Mouse (Mus musculus): Measurements from ENCODE around the gene Lrrc2. TPM values are rescaled to one million over a fixed set of nuclear protein-coding genes. Genes with fewer than 3 reads are reported as not detected.

Lrrc2 gene
- polyA plus RNA-seq, 1 experiment from 2014 or later: not detected

- Histone ChIP-seq H3K4me3 (peak overlapping the region; percentile 46), H3K9me3 (no peaks in the 10 kb centered on the region), H3K9ac (replicated peaks) (no peak overlapping the region), H3K27ac (replicated peaks) (0 out of 2 replicates have a peak overlapping the region, but pooled peaks have one; percentile 35), H3K4me1 (no peaks in the 10 kb centered on the region), H3K4me2 (replicated peaks) (peak overlapping the region; percentile 51), H3K36me3 (no peaks in the 10 kb centered on the region), H3K27me3 (no peaks in the 10 kb centered on the region)
- ATAC-seq (ENCODE audit: low FRiP score, low read depth): peak; percentile 83
- WGBS: 11% methylated on average over 13 of the region's 13 CpGs
Observed at GRCm38 (mm10) chr9:110994716-110995172, 43.4 kb downstream of the Lrrc2 start.

GRCm38 (mm10) chr9:110997245-110997644 is 45.9 kb downstream of the Lrrc2 start:
- Histone ChIP-seq H3K4me3 (no peak overlapping the region), H3K4me2 (replicated peaks) (no peak overlapping the region), H3K27ac (replicated peaks) (no peak overlapping the region), H3K9me3 (no peaks in the 10 kb centered on the region), H3K4me1 (no peaks in the 10 kb centered on the region), H3K9ac (replicated peaks) (no peak overlapping the region), H3K36me3 (no peaks in the 10 kb centered on the region), H3K27me3 (no peaks in the 10 kb centered on the region)
- no peak for ATAC-seq (ENCODE audit: low FRiP score, low read depth)
- WGBS: 4% methylated on average over 5 of the region's 5 CpGs

- Histone ChIP-seq H3K4me2 (replicated peaks) (no peak overlapping the region), H3K4me3 (no peak overlapping the region), H3K27ac (replicated peaks) (no peak overlapping the region), H3K9me3 (no peaks in the 10 kb centered on the region), H3K4me1 (no peaks in the 10 kb centered on the region), H3K9ac (replicated peaks) (no peak overlapping the region), H3K27me3 (no peaks in the 10 kb centered on the region), H3K36me3 (no peaks in the 10 kb centered on the region)
- no peak for ATAC-seq (ENCODE audit: low FRiP score, low read depth)
- 94% methylated on average over 2 of the region's 2 CpGs for WGBS
Observed at GRCm38 (mm10) chr9:110999056-110999455, 47.7 kb downstream of the Lrrc2 start.

- H3K27ac ChIP-seq (replicated peaks): no peak overlapping the region
- no peaks in the 10 kb centered on the region for H3K9me3 ChIP-seq
- no peaks in the 10 kb centered on the region for H3K36me3 ChIP-seq
- no peaks in the 10 kb centered on the region for H3K27me3 ChIP-seq
- 83% methylated on average over 10 of the region's 10 CpGs for WGBS
- H3K9ac ChIP-seq (replicated peaks): no peak overlapping the region
- H3K4me3 ChIP-seq: no peak overlapping the region
- ATAC-seq (ENCODE audit: low FRiP score, low read depth): no peak
- H3K4me1 ChIP-seq: no peaks in the 10 kb centered on the region
- H3K4me2 ChIP-seq (replicated peaks): no peak overlapping the region
Observed at GRCm38 (mm10) chr9:110999856-111000255, 48.5 kb downstream of the Lrrc2 start.

DNA sequence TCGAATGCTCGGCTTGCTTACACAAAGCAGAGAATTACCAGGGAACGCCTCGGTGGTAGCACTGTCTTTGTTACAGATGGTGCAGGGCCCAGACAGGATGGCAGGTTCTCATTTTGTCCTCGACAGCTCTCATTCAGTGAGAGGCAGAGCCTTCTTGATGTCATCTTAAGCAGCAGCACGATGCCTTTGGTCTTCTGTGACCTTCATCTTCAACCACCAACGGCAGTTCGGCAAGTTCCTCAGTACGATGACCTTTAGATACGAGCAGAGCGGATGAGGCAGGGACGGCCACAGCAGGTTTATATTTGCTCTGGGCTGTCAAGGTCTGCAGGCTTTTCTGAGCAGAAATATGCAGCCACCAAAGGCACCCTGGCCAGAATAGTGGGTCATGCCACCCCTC is 50.3 kb downstream of the Lrrc2 start:
- no peaks in the 10 kb centered on the region for H3K9me3 ChIP-seq
- WGBS: 73% methylated on average over 12 of the region's 12 CpGs
- H3K9ac ChIP-seq (replicated peaks): no peak overlapping the region
- H3K27ac ChIP-seq (replicated peaks): no peak overlapping the region
- ATAC-seq (ENCODE audit: low FRiP score, low read depth): no peak
- no peaks in the 10 kb centered on the region for H3K36me3 ChIP-seq
- H3K27me3 ChIP-seq: no peaks in the 10 kb centered on the region
- no peak overlapping the region for H3K4me3 ChIP-seq
- H3K4me1 ChIP-seq: no peaks in the 10 kb centered on the region
- H3K4me2 ChIP-seq (replicated peaks): no peak overlapping the region

- Histone ChIP-seq H3K27ac (replicated peaks) (no peak overlapping the region), H3K9ac (replicated peaks) (no peak overlapping the region), H3K9me3 (no peaks in the 10 kb centered on the region), H3K4me3 (no peak overlapping the region), H3K4me2 (replicated peaks) (no peak overlapping the region), H3K4me1 (no peaks in the 10 kb centered on the region), H3K27me3 (no peaks in the 10 kb centered on the region), H3K36me3 (no peaks in the 10 kb centered on the region)
- WGBS: 95% methylated on average over 9 of the region's 9 CpGs
- ATAC-seq (ENCODE audit: low FRiP score, low read depth): no peak
Observed at GRCm38 (mm10) chr9:111003279-111003678, 51.9 kb downstream of the Lrrc2 start.

DNA sequence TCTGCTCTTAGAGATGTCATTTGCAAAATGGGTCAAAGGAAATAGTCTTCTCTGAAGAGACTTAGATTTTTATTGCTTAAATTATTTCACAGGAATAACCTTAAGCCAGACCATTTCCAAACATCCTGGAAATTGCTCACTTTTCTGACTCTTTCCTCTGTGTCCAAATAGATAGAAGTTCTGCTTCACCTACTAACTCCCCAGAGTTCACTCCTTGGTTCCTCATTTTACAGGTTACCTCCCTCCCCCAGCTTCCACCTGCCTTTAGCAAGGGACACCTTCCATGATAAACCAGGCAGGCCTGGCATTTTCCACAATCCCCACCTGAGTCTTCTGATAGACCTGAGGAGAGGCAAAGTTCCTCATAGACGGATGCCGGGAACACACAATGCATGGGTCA is 55.2 kb downstream of the Lrrc2 start:
- Histone ChIP-seq H3K4me2 (replicated peaks) (no peak overlapping the region), H3K27me3 (no peaks in the 10 kb centered on the region), H3K4me1 (no peaks in the 10 kb centered on the region), H3K9ac (replicated peaks) (no peak overlapping the region), H3K27ac (replicated peaks) (no peak overlapping the region), H3K4me3 (no peak overlapping the region), H3K9me3 (no peaks in the 10 kb centered on the region), H3K36me3 (no peaks in the 10 kb centered on the region)
- 96% methylated on average over 2 of the region's 2 CpGs for WGBS
- no peak for ATAC-seq (ENCODE audit: low FRiP score, low read depth)

- no peaks in the 10 kb centered on the region for H3K27me3 ChIP-seq
- no peak overlapping the region for H3K4me3 ChIP-seq
- ATAC-seq (ENCODE audit: low FRiP score, low read depth): no peak
- H3K9ac ChIP-seq (replicated peaks): no peak overlapping the region
- WGBS: 71% methylated on average over 3 of the region's 3 CpGs
- no peaks in the 10 kb centered on the region for H3K9me3 ChIP-seq
- no peak overlapping the region for H3K4me2 ChIP-seq (replicated peaks)
- H3K36me3 ChIP-seq: no peaks in the 10 kb centered on the region
- no peaks in the 10 kb centered on the region for H3K4me1 ChIP-seq
- H3K27ac ChIP-seq (replicated peaks): no peak overlapping the region
Observed at GRCm38 (mm10) chr9:111009763-111010162, 58.4 kb downstream of the Lrrc2 start.

- no peak overlapping the region for H3K4me2 ChIP-seq (replicated peaks)
Observed at GRCm38 (mm10) chr9:111011550-111011949, 60.2 kb downstream of the Lrrc2 start.

GRCm38 (mm10) chr9:111012041-111012440 is 60.7 kb downstream of the Lrrc2 start:
- no peaks in the 10 kb centered on the region for H3K36me3 ChIP-seq
- H3K4me2 ChIP-seq (replicated peaks): no peak overlapping the region
- H3K4me3 ChIP-seq: no peak overlapping the region
- H3K27me3 ChIP-seq: no peaks in the 10 kb centered on the region
- no peak for ATAC-seq (ENCODE audit: low FRiP score, low read depth)
- H3K9me3 ChIP-seq: no peaks in the 10 kb centered on the region
- 92% methylated on average over 3 of the region's 3 CpGs for WGBS
- H3K27ac ChIP-seq (replicated peaks): no peak overlapping the region
- H3K4me1 ChIP-seq: no peaks in the 10 kb centered on the region
- H3K9ac ChIP-seq (replicated peaks): no peak overlapping the region

More at GRCm38 (mm10) chr9:111011550-111011949, 60.2 kb downstream of the Lrrc2 start:
- Histone ChIP-seq H3K4me3 (no peak overlapping the region), H3K27me3 (no peaks in the 10 kb centered on the region), H3K4me1 (no peaks in the 10 kb centered on the region), H3K9ac (replicated peaks) (no peak overlapping the region), H3K36me3 (no peaks in the 10 kb centered on the region), H3K27ac (replicated peaks) (no peak overlapping the region), H3K9me3 (no peaks in the 10 kb centered on the region)
- no peak for ATAC-seq (ENCODE audit: low FRiP score, low read depth)
- 83% methylated on average over 9 of the region's 9 CpGs for WGBS

- no peak overlapping the region for H3K9ac ChIP-seq (replicated peaks)
- no peak overlapping the region for H3K4me3 ChIP-seq
- WGBS: 78% methylated on average over 4 of the region's 4 CpGs
Observed at GRCm38 (mm10) chr9:111015658-111016057, 64.3 kb downstream of the Lrrc2 start.

GRCm38 (mm10) chr9:111019022-111019421 is 67.7 kb downstream of the Lrrc2 start, which contains the start of gene Ltf:
Gene Ltf, plus strand, starts transcription at chr9:111019271.
- no peak within 1 kb of the TSS for H3K4me3 ChIP-seq
- no peaks in the 10 kb centered on the region for H3K4me1 ChIP-seq
- no peak within 1 kb of the TSS for H3K9ac ChIP-seq (replicated peaks)
- no peaks in the 10 kb centered on the region for H3K9me3 ChIP-seq
- no peak within 1 kb of the TSS for H3K27ac ChIP-seq (replicated peaks)
- H3K36me3 ChIP-seq: no peaks in the 10 kb centered on the region
- H3K4me2 ChIP-seq (replicated peaks): no peak within 1 kb of the TSS
- no peaks in the 10 kb centered on the region for H3K27me3 ChIP-seq
- no peak for ATAC-seq (ENCODE audit: low FRiP score, low read depth)
- 83% methylated on average over 5 of the region's 5 CpGs for WGBS

More at GRCm38 (mm10) chr9:111015658-111016057, 64.3 kb downstream of the Lrrc2 start:
- Histone ChIP-seq H3K27me3 (no peaks in the 10 kb centered on the region), H3K4me1 (no peaks in the 10 kb centered on the region), H3K4me2 (replicated peaks) (no peak overlapping the region), H3K27ac (replicated peaks) (no peak overlapping the region), H3K36me3 (no peaks in the 10 kb centered on the region), H3K9me3 (no peaks in the 10 kb centered on the region)
- ATAC-seq (ENCODE audit: low FRiP score, low read depth): no peak

- no peaks in the 10 kb centered on the region for H3K4me1 ChIP-seq
- WGBS: 90% methylated on average over 10 of the region's 10 CpGs
- H3K4me2 ChIP-seq (replicated peaks): no peak overlapping the region
- H3K4me3 ChIP-seq: no peak overlapping the region
- H3K27ac ChIP-seq (replicated peaks): no peak overlapping the region
- ATAC-seq (ENCODE audit: low FRiP score, low read depth): no peak
- no peaks in the 10 kb centered on the region for H3K9me3 ChIP-seq
- no peaks in the 10 kb centered on the region for H3K36me3 ChIP-seq
- no peaks in the 10 kb centered on the region for H3K27me3 ChIP-seq
- H3K9ac ChIP-seq (replicated peaks): no peak overlapping the region
Observed at GRCm38 (mm10) chr9:111026791-111027190, 75.4 kb downstream of the Lrrc2 start.
